Mouse (Mus musculus): ENCODE measurements around the gene Slc25a25. TPM values are rescaled to one million over a fixed set of nuclear protein-coding genes. Genes with fewer than 3 reads are reported as not detected.
A peak's percentile ranks its signal among the peaks of the same experiment; 100 is the strongest.
"Not testable (repeated sequence)": the region's sequence is repeated elsewhere in the genome, so short reads cannot be mapped to it uniquely, and the experiment has no call there.

Slc25a25 gene
- polyA plus RNA-seq, 1 experiment from 2014 or later = 11.1 TPM

DNA sequence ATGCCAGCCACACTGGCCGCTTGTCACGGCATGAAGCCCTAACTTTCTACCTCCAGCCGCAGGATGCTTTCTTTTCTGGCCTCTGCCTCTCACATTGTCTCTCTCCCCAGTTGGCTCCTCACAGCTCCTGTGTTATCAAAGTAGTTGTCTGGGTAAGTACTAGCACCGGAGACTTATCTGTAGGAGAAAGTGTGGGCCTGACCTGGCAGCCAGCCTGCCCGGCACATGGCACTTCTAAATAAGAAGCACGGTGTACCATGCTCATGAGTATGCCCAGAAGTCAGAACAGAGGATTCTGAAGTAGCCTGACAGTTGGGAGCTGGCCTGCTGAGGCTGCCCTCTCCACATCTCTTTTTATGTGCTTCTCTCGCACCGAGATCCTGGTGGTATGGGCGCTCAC, 34.9 kb upstream of the Slc25a25 start:
- H3K4me2 ChIP-seq (replicated peaks; ENCODE audit: low read depth) = no peak overlapping the region
- H3K4me3 ChIP-seq (ENCODE audit: low read depth, low read length) = no peak overlapping the region
- no peak for ATAC-seq (ENCODE audit: low FRiP score, low TSS enrichment)
- 85% methylated on average over 9 of the region's 9 CpGs for WGBS
- TF ChIP-seq EP300 (optimal IDR thresholded peaks at IDR 0.05) = no peak
- no peak for TF ChIP-seq CTCF (IDR thresholded peaks at IDR 0.05; ENCODE audit: low read depth)
- no peaks in the 10 kb centered on the region for H3K4me1 ChIP-seq (replicated peaks; ENCODE audit: control insufficient read depth, insufficient read depth)
- H3K9ac ChIP-seq (ENCODE audit: low read length) = no peak overlapping the region; the same call in 1 of the 2 replicates
- no peaks in the 10 kb centered on the region for H3K9me3 ChIP-seq (ENCODE audit: control insufficient read depth, low read length)
- no peaks in the 10 kb centered on the region for H3K27me3 ChIP-seq (ENCODE audit: control insufficient read depth, insufficient read depth, low read length)
- DNase-seq (ENCODE audit: low spot score) = no peak
- H3K27ac ChIP-seq (replicated peaks) = no peak overlapping the region
- no peaks in the 10 kb centered on the region for H3K36me3 ChIP-seq (ENCODE audit: control insufficient read depth, insufficient read depth, low read length)

- no peaks in the 10 kb centered on the region for H3K36me3 ChIP-seq (ENCODE audit: control insufficient read depth, insufficient read depth, low read length)
- no peak overlapping the region; the same call in 1 of the 2 replicates for H3K27ac ChIP-seq (replicated peaks)
- WGBS = 79% methylated on average over 4 of the region's 4 CpGs
- H3K9me3 ChIP-seq (ENCODE audit: control insufficient read depth, low read length) = no peaks in the 10 kb centered on the region
- no peak overlapping the region for H3K4me2 ChIP-seq (replicated peaks; ENCODE audit: low read depth)
- ATAC-seq (ENCODE audit: low FRiP score, low TSS enrichment) (no peak), DNase-seq (ENCODE audit: low spot score) (no peak)
- no peak overlapping the region for H3K4me3 ChIP-seq (ENCODE audit: low read depth, low read length)
- no peak for TF ChIP-seq CTCF (IDR thresholded peaks at IDR 0.05; ENCODE audit: low read depth)
- no peak for TF ChIP-seq EP300 (optimal IDR thresholded peaks at IDR 0.05)
- no peaks in the 10 kb centered on the region for H3K27me3 ChIP-seq (ENCODE audit: control insufficient read depth, insufficient read depth, low read length)
- H3K9ac ChIP-seq (ENCODE audit: low read length) = no peak overlapping the region; the same call in 1 of the 2 replicates
- H3K4me1 ChIP-seq (replicated peaks; ENCODE audit: control insufficient read depth, insufficient read depth) = no peaks in the 10 kb centered on the region
These were observed 34.5 kb upstream of the Slc25a25 start for GRCm38 (mm10) chr2:32485751-32486150.

DNA sequence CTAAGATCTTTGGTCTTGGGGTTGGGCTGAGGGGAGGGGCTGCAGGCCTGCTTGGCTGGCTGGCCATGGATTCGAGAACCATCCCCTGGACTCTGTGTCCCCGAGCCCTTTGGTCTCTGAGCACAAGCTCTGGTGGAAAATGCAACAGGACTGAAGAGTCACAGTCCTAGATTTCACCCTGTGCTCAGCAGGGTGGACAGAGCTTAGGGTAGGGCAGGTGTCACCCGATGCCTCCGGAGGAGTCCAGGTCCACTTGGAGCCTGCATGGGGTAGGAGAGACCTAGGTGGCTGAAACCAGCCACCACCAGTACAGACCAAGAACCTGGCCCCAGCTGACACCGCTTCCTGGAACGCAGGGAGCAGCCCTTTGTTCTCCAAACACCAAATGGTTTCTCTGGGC, 33.7 kb upstream of the Slc25a25 start:
- no peaks in the 10 kb centered on the region for H3K9me3 ChIP-seq (ENCODE audit: control insufficient read depth, low read length)
- peak; percentile 78 for ATAC-seq (ENCODE audit: low FRiP score, low TSS enrichment)
- H3K27me3 ChIP-seq (ENCODE audit: control insufficient read depth, insufficient read depth, low read length) = no peaks in the 10 kb centered on the region
- H3K36me3 ChIP-seq (ENCODE audit: control insufficient read depth, insufficient read depth, low read length) = no peaks in the 10 kb centered on the region
- H3K4me1 ChIP-seq (replicated peaks; ENCODE audit: control insufficient read depth, insufficient read depth) = no peaks in the 10 kb centered on the region
- no peak for TF ChIP-seq EP300 (optimal IDR thresholded peaks at IDR 0.05)
- TF ChIP-seq CTCF (IDR thresholded peaks at IDR 0.05; ENCODE audit: low read depth) = no peak
- H3K4me3 ChIP-seq (ENCODE audit: low read depth, low read length) = no peak overlapping the region
- DNase-seq (ENCODE audit: low spot score) = peak; percentile 64
- no peak overlapping the region for H3K4me2 ChIP-seq (replicated peaks; ENCODE audit: low read depth)
- peak overlapping the region; percentile 41; the same call in 1 of the 2 replicates for H3K9ac ChIP-seq (ENCODE audit: low read length)
- peak overlapping the region; percentile 30; the same call in 1 of the 2 replicates for H3K27ac ChIP-seq (replicated peaks)
- WGBS = 80% methylated on average over 6 of the region's 6 CpGs

DNA sequence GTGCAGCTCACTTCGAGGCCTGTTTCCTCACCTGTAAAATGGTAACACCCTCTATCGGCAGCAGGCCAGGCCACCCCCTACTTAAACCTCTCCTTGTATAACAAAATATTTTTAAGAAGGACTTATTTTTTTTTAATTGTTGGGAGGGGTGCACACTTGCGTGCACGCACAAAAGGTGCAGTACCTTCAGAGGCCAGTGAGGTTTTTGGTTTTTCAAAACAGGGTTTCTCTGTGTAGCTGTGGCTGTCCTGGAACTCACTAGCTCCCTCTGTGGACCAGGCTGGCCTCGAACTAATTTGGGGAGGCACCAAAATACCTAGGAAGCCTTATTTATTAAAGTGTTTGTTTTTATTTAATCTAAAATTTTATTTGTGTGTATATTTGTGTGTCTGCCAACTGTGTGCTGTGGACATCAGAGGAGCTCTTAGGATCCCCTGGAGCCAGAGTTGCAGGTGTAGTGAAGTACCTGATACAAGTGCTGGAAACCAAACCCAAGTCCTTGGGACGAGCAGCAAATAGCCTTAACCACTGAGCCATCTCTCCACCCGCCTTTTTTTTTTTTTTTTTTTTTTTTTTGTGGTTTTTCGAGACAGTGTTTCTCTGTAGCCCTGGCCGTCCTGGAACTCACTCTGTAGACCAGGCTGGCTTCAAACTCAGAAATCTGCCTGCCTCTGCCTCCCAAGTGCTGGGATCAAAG, 32.1 kb upstream of the Slc25a25 start:
- Histone ChIP-seq H3K9me3 (ENCODE audit: control insufficient read depth, low read length) (no peaks in the 10 kb centered on the region), H3K36me3 (ENCODE audit: control insufficient read depth, insufficient read depth, low read length) (no peaks in the 10 kb centered on the region), H3K4me3 (ENCODE audit: low read depth, low read length) (no peak overlapping the region), H3K27ac (replicated peaks) (no peak overlapping the region), H3K4me2 (replicated peaks; ENCODE audit: low read depth) (no peak overlapping the region), H3K4me1 (replicated peaks; ENCODE audit: control insufficient read depth, insufficient read depth) (no peaks in the 10 kb centered on the region), H3K9ac (ENCODE audit: low read length) (no peak overlapping the region), H3K27me3 (ENCODE audit: control insufficient read depth, insufficient read depth, low read length) (no peaks in the 10 kb centered on the region)
- DNase-seq (ENCODE audit: low spot score) = no peak
- no peak for TF ChIP-seq EP300 (optimal IDR thresholded peaks at IDR 0.05)
- TF ChIP-seq CTCF (IDR thresholded peaks at IDR 0.05; ENCODE audit: low read depth) = peak; percentile 62
- WGBS = 70% methylated on average over 9 of the region's 9 CpGs
- ATAC-seq (ENCODE audit: low FRiP score, low TSS enrichment) = no peak

GRCm38 (mm10) chr2:32482351-32482750, 31.1 kb upstream of the Slc25a25 start:
- Histone ChIP-seq H3K4me1 (replicated peaks; ENCODE audit: control insufficient read depth, insufficient read depth) (no peaks in the 10 kb centered on the region), H3K4me3 (ENCODE audit: low read depth, low read length) (no peak overlapping the region), H3K27me3 (ENCODE audit: control insufficient read depth, insufficient read depth, low read length) (no peaks in the 10 kb centered on the region), H3K9ac (ENCODE audit: low read length) (no peak overlapping the region), H3K36me3 (ENCODE audit: control insufficient read depth, insufficient read depth, low read length) (no peaks in the 10 kb centered on the region), H3K4me2 (replicated peaks; ENCODE audit: low read depth) (no peak overlapping the region), H3K27ac (replicated peaks) (no peak overlapping the region), H3K9me3 (ENCODE audit: control insufficient read depth, low read length) (no peaks in the 10 kb centered on the region)
- WGBS = 90% methylated on average over 8 of the region's 8 CpGs
- no peak for ATAC-seq (ENCODE audit: low FRiP score, low TSS enrichment)
- TF ChIP-seq CTCF (IDR thresholded peaks at IDR 0.05; ENCODE audit: low read depth) = no peak
- no peak for DNase-seq (ENCODE audit: low spot score)

DNA sequence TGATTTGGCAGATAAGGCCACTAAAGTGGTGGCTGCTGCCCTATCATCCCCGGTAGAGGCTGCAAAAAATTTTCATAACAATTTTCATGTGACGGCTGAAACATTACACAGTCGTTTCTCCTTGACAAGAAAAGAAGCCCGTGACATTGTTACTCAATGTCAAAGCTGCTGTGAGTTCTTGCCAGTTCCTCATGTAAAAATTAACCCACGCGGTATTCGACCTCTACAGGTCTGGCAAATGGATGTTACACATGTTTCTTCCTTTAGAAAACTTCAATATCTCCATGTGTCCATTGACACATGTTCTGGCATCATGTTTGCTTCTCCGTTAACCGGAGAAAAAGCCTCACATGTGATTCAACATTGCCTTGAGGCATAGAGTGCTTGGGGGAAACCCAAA, 24.1 kb upstream of the Slc25a25 start:
- WGBS = 100% methylated on average over 4 of the region's 9 CpGs

More for the DNA sequence above, 24.1 kb upstream of the Slc25a25 start:
- not testable (repeated sequence) for H3K27me3 ChIP-seq (ENCODE audit: control insufficient read depth, insufficient read depth, low read length); H3K36me3 ChIP-seq (ENCODE audit: control insufficient read depth, insufficient read depth, low read length); H3K4me1 ChIP-seq (replicated peaks; ENCODE audit: control insufficient read depth, insufficient read depth); H3K4me2 ChIP-seq (replicated peaks; ENCODE audit: low read depth); H3K4me3 ChIP-seq (ENCODE audit: low read depth, low read length); H3K9ac ChIP-seq (ENCODE audit: low read length); H3K27ac ChIP-seq (replicated peaks); DNase-seq (ENCODE audit: low spot score); ATAC-seq (ENCODE audit: low FRiP score, low TSS enrichment); H3K9me3 ChIP-seq (ENCODE audit: control insufficient read depth, low read length)
